Mouse (Mus musculus) gonadal fat pad, adult 2 months (tissue): ENCODE measurements at regions not wholly inside any gene's neighbourhood (a gene's known extent, or its start where the extent isn't known, plus 50 kb on each side); places are given as distances from the start of the nearest gene placed in this dataset.
A peak's percentile ranks its signal among the peaks of the same experiment; 100 is the strongest.

Source experiments
- DNase-seq: peaks from one replicate; pipeline ENCODE4 v3.0.0-alpha.2; 2012; ENCODE audit warnings: low read depth

DNA sequence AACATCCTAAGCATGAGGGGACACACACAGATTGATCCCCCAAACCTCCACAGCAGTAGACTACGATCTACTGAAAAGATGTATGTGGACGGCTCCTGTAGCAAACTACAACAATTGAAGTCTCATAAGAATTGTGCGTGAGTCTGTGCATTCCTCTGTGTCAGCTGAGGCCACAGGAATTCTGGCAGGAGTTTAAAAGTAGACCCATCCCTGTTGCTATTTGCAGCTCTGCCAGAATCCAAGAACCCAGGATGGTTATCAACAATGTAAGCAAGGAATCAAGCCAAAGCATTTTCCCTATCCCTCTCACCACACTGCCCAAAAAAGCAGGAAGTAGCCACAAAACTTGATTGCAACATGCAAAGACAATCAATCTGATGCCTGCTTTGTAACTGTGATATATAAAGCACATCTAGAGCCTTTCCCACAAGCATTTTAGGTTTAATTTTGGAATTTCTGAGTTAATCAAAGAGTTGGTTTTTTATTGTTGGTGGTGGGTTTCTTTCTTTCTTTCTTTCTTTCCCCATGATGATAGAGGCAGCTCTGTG lies 256.3 kb upstream of the Tbl1xr1 start:
- no peak for DNase-seq

DNA sequence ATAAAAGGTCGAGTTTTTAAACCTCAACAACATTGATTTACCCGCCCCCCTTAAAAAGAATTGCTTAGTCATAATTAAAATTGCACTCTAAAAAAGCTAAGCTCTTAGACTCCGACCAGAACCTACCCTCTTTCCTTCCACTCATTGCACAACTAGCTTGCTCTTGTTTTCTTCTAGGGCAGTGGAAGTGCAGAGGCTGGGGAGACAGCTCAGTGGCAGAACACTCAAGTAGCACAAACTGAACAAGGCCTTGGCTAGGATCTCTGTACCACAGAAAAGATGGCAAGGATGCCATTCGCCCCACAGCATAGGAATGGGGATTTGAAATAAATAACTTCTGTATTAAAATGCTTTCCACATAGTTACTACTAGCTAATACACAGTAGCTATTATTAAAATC lies 253.8 kb upstream of the Tbl1xr1 start:
- DNase-seq: no peak

DNA sequence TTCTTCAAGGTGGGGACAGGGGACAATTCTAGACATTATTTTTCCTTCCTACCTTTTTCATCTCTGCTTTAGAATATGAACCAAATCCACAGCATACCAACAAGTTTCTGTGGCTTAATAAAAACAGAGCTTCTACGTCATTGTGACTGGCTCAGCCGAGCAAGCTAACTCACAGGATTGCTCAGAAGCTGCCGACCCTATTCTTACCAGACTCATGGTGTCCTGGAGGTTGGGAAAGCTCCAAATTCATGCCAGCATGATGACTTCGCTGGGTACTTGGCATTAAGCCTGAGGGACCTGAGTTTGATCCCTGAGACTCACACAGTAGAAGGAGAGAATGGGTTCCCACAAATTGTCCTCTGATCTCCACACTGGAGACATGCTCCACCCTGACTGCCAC lies 253.1 kb upstream of the Tbl1xr1 start:
- DNase-seq: no peak

DNA sequence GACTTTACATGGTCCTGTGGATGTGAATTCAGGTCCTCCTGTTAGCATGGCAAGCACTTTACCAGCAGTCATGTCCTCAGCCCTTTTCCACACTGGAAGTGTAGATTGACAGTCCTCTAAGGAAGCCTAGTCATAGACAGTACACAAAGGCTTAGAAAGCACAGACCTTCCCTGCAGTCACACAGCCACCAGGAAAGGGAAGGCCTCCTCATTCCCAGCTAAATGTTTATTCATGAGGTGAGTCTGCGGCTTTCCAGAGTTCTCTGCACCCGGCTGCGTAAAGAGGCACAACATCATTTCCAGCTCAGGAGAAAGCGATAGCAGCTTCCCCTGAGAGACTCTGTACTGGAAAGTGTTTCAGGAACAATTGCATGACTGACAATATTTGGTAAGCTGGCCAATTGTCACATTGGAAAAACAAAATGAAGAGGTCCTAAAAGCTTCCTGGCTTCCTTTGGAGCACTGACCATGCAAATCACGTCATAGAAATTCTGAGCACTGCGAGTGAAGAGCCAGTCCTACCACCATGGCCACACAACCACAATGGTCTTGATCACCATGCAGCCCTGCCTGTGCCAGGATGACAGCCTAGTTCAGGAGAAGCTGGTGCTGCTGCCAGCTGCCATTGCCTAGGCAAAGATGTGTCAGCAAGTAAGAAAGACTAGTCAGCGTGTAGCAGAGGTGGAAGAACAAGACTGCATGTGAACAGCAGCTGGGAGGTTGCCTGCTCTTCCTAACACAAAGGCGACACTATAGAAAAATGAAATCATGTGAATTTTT lies 252.2 kb upstream of the Tbl1xr1 start:
- DNase-seq: no peak

DNA sequence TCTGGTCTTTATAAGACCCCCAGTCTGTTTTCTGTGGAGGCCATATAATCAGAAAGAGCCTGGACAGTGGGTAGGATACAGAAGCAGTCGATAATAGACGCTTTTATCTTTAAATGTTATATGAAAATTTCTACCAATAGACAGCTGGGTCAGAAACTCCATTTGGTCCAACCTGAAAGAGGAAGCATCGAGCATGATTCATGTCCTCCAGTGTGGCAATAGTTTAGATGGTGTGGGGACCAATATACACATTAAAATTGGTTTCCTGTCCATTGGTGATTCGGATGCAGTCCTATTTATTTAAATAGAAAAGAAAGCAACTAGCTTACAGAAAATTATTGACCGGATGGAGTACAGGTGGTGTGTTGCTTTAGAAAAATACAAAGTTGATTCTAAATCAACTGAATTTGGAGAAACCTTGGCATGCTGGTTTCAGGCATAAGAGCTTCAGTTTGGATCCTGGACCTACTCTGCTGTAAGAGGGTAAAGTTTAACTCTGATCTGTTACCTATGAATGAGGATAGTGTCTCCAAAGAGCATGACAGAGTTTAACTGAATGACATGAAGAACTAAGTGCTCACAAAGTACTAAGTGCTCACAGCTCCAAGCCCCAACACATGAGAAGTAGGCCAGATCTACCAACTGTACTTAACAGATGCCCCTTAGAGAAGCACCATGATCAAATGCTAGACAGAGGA lies 251.4 kb upstream of the Tbl1xr1 start:
- DNase-seq: no peak

DNA sequence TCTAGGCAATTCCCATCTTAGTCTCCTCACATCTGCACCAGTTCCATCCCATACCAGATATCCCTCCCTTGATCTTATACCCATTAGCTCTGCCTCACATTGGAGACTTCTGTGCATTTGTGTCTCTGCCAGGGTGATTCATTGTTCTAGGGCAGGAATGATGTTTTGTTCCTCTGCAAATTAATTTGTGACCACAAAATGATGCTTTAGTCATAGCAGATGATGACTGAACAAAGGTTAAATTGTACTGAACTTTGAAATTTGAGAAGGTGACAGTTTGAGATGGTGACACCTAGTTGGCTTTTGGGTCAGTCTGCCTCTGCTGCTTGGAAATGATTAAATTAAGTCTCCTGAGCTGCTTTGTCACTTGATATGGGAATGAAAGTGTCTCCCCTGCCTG lies 248.8 kb upstream of the Tbl1xr1 start:
- no peak for DNase-seq

DNA sequence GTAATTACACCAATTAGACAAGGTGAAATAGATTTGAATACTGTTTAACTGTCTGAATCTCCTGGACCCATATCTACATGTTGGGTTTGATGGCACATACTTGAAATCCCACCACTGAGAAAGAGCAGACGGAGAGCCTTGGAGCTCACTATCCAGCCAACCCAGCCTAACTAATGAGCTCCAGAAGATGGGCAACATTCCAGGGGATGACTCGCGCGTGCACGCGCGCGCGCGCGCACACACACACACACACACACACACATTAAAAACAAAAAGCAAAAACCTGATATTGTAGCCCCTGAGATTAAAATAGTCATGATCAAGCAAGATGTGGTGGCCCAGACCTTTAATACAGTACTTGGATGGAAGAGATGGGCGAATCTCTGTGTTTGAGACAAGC lies 243.3 kb upstream of the Tbl1xr1 start:
- DNase-seq: no peak

DNA sequence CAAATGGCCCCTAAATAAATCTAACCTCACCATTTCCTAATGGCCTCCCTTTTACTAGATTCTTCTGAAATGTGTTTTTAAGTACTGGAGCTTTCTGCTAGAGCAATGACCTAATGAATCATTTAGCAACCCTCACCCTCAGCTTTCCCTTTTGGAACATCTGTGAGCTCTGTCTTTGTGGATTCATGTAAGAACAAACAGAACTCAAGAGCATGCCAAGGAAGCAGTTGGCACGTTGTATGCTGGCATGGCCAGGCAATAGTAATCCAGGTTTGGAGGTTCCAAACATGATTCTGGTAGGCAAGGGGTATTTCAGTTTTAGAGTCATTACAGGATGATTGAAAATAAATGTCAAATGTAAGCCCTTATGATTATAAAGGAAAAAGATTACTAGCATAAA lies 240.9 kb upstream of the Tbl1xr1 start:
- peak; percentile 70 for DNase-seq

DNA sequence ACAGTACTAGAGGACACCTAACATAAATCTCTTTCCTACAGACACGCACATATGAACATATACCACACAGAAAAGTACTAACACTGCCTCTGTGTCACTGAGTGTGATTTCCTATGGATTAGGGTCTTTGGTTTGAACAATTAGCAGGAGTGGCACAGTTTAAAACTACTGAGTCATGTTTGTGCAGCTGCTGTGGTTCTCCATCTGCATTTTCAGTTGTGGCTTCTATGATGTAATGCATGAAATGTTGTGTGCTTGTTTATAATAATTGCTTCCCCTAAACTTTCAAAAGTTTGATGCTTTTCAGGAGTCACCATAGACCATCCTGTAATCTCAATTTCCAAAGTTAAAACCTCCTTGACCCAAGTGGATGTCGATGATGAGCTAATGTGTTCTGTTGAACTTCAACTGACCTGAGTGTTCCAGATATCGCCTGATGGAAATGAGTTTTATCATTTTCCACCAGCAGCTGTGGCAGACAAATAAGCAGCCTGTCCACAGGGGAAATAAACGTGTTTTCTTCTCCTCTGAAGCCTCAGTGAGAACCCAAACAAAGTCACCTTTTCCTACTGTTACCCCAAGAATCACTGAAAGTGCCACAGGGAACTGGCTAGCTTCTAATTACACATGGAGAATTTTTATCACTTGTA lies 239.0 kb upstream of the Tbl1xr1 start:
- no peak for DNase-seq

DNA sequence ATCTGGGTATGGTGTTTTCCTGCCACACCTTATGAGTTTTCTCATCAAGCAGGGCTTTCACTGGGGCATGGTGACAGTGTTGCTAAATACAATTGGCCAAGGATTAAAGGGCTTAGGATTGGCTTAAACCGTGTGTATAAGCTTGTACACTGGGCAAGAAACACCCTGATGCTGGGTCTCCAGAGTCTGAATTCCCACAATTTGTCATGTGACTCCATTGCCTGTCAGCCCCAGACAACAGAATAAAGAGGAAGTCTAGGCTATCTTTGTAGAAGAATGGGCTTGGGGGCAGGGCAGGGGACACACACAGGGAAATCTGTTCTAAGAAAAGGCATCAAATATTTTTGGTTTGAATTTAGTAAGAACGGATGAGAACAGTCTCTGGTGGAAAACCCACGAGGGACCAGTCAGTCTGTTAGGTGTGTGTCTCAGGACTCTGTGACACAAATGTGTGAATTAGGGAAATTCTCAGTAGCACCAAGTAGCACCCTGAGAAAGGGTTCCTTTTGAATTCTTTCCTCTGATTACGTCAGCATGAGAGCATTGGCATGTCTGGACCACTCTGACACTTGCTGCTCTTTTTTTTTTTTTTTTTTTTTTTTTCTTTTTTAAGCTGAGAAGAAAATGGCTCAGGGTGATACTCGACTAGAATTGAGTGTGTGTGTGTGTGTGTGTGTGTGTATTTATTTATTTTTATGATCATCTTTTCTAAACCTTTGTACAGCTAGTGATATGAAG lies 235.5 kb upstream of the Tbl1xr1 start:
- DNase-seq: no peak

DNA sequence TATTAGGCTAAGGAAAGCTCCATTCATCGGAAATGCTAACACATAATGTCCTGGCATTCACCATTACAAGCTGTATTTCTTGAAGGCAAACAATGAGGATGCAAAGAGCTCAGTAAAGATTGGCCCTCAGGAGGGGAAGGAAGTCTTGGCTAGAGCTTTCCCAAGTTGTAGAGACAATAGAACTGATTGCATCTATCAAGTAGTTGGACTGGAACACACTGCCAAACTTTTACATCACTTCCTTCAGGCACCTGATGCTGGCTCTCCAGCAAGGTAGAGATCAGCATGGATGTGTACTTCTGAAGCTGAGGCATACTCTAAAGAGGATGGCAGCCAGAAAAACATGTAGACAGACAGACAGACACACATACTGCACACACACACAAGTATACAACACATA lies 234.9 kb upstream of the Tbl1xr1 start:
- peak; percentile 51 for DNase-seq

DNA sequence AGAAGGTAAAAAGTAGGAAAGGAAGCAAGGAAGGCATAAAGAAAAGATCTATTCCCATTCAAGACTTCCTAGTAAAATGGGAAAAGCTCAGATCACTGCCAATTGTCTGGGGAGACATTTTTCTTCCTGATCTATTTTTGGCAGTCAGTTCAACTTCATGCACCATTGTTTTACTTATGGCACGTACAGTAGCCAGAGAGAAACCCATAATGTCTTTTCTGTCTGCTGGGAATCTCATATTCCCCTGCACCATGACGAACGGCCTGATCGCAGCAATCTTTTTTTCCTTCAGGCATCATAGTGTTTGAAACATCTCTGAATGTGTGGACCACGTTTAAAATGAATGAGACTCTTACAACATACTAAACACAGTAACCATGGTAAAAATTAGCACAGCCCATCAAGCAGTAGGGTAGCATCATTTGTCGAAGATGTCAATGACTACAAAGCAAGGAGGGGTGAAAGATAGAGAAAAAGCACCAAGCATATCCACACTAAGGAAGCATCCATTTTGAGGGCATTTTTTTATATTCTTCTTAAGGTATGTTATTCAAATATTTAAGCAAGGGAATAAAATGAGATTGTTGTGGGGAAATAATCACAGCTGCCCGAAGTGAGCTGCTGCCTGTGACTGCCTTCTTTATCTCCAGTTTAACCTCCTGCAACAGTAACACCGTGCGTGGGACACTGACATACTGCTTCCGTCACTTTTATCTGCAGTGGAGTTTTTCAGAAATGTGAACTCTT lies 233.7 kb upstream of the Tbl1xr1 start:
- DNase-seq: no peak

DNA sequence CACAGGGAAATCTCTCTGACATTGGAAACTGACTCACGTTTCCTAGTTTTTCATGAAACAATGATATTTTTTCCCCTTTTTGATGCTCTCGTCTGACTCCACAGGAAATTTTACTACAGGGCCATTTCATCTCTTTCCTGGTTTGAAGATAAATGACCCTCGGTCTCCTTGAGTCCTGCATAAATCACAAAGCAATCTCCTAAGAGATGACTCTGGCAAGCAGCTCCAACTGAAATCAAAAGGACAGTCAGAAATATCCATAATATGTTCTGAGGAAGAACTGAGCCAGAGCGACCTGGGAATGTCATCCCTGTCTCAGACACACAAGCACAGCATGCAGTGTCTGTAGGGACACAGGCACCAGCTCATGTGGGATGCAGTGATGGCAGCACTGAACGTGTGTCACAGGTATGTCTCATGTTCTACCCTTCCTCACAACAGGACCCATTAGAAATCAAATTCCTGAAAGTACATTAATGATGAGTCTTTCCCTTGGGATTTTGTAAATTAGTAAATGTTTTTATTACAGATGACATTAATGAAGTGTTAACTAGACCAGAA lies 233.1 kb upstream of the Tbl1xr1 start:
- no peak for DNase-seq

DNA sequence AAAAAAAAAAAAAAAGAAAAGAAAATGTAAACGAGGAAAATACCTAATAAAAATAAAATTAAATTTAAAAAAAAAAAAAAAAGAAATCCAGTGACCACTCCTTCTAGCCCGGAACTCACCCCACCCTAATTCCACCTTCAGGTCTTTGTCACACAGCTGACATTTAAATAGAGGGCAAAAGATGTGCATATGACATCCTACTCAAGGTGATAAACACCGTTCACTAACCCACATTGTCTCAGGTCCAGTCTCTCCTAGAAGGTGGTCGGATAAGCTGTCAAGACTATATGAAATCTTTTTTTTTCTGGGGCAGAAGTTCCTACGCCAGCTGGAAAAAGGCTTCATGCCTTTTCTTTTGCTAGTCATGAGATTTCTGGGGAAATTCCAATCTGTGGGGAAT lies 226.6 kb upstream of the Tbl1xr1 start:
- DNase-seq: no peak

DNA sequence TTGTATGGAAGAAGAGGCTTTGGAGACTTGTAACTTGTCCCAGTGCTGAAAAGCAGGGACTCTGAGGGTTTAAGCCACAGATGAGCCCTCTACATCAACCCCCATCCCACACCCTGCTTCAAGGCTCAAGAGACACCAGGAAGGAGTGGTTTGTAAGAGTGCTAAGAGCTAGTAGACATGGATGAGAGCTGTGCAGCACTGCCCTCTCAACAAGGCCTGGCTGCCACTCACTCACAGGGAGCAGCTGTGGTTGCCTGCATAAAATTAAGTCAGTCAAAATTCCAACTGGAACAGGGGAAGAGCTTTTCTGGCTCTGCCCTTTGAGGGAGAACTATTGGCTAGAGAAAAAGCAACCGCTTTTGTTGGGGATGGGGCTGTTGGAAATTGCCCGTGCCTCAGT lies 225.5 kb upstream of the Tbl1xr1 start:
- no peak for DNase-seq

DNA sequence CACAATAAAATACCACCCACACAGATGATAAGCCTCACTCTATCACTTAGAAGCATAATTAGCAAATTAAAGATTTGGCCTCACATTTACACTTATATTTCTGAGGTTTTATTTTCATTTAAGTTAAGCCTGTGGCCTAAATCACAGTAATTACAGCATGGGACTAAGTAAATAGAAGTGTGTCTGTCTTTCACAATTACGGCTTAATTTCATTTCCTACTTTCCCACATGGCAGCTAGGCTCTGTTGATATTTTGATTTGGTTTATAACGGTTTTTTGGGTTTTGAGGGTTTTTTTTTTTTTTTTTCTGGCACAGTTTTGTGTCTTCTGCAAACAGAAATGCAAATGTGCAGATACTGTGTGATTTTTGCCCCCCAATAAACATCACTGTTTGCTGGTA lies 222.1 kb upstream of the Tbl1xr1 start:
- DNase-seq: no peak

DNA sequence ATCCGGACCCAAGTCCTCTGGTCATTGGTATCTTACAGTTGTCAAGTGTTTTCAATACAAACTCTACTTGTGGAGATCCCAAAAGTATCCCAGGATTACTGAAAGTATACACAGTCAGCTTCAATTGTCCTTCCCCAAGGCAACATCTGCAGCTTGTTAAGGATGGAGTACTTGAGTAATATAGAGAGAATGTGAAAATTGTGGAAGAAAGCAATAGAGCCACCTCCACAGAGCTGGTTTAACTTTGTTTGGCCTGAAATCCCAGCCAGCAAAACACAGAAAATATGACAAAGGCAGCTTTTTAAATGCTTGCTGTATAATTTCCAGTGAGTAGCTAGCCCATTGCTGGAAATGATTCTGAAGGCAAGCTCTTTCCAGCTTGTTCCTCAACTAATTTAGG lies 217.0 kb upstream of the Tbl1xr1 start:
- no peak for DNase-seq

DNA sequence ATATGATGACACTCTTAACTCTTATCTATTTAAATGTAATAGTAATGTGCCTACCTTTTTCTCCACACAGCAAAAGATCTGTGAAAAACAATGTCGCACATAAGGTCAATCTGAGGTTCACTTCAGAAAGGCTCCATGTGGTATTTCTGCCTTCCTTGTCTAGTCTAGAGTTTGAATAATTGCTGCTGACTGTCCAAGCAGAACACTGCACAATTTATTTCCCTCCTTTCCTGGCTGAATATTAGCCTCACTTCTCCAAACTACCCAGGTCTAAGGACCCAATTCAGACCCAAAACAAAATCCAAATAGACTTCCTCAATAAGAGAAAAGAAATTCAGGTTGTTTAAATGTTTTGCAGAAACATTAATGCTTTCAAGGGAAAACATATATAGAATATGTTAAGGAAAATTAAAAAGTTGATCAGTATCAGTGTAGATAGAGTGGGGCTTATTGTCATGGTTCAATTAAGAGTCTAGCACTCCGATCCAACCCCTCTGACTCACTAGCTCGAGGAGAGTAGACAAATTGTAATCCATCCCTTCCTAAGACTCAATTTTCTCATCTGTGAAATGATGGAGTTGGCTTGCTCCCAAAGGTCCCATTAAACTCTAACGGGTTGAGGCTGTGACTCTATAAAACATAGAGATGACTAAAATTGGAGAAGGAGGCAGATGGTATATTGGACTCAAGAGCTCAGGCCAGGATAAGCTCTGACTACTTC lies 215.4 kb upstream of the Tbl1xr1 start:
- no peak for DNase-seq

DNA sequence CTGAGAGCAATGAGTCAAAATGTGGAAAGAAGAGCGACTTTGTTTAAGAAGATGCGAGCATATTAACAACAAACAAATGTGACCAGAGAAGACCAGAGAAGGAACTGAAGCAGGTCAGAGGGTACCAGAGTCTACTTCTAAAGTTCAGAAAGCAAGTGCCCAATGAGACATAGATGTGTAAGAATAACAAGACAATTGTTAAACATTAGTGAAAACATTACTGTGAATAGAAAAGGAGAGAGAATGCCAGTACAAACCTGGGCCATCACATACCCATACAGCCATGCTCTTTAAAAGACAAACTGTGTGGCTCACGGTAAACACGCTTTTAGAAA lies 214.8 kb upstream of the Tbl1xr1 start:
- DNase-seq: no peak

DNA sequence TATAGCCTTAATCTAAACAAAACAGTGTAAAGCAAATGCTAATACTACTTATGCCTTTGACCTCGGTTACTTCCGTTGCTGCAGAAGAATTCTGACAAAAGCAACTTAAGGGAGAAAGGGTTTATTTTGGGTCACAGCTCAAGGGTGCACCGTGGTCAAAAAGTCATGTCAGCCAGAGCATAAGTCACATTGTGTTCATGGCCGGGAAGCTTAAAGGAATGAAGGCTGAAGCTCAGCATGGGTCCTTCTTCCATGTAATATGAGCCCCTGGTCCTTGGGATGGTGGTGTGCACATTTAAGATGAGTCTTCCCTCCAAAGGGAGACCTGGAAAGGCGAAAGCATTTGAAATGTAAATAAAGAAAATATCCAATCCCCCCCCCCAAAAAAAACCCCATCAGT lies 212.1 kb upstream of the Tbl1xr1 start:
- no peak for DNase-seq

DNA sequence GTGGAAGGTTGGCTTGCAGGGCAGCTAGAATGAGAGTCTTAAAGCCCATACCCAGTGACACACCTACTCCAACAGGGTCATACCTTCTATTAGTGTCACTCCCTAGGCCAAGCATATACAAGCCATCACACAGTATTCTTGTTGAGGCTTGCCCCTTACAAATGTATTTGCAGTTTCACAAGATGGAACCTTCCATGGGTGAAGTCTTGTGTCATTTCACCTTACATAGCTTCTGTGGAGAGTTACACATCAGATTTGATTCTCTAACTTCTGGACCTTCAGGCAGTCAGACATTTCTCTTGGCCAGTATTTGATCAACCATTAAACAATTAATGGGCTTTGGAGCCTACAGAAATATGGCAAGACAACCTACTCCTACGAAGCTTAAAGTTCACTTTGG lies 210.6 kb upstream of the Tbl1xr1 start:
- DNase-seq: peak; percentile 83
